Mouse (Mus musculus): Measurements from ENCODE around the gene Dnajb5.

GRCm38 (mm10) chr4:42922461-42922860, 27.2 kb upstream of the Dnajb5 start:
- TF ChIP-seq POLR2A (IDR thresholded peaks at IDR 0.05; ENCODE audit: insufficient read length, low read depth) (no peak), USF1 (IDR thresholded peaks at IDR 0.05; ENCODE audit: low read depth) (no peak), TCF12 (IDR thresholded peaks at IDR 0.05; ENCODE audit: insufficient read depth, poor library complexity, severe bottlenecking) (no peak), MAX (IDR thresholded peaks at IDR 0.05; ENCODE audit: low read depth) (no peak), MYOD1 (IDR thresholded peaks at IDR 0.05; ENCODE audit: control insufficient read depth in 1 of 3, insufficient read length in 2 of 3, low read depth in 2 of 3) (no peak), POLR2AphosphoS2 (IDR thresholded peaks at IDR 0.05; ENCODE audit: insufficient read length, low read depth) (no peak)

Data from myocyte (in vitro differentiated cells).